Comparison of ENCODE assay signal across 8 mouse cellular contexts in genomic region chr14:31934321-31934720, GRCm38 (mm10).
DNase-seq lines count a peak whose midpoint lies in the region; ATAC-seq lines count a peak whose summit lies in the region.

No protein-coding gene starts in this region.

- peak; percentile 39 for ATAC-seq in intestine, embryonic 15.5 days
- peak; percentile 79 for ATAC-seq in midbrain, embryonic 16.5 days

- DNase-seq in heart, adult 11 months, result peak; percentile 91
- DNase-seq in heart, postnatal 36 days, result no peak
- DNase-seq in ES-CJ7 (ENCODE audit: low read depth, low spot score), result peak; percentile 59
- no peak for DNase-seq in forebrain, embryonic 10.5 days (ENCODE audit: extremely low spot score, low spot score)
- no peak for DNase-seq in urinary bladder, postnatal 25 days (ENCODE audit: low spot score)
- no peak for DNase-seq in gastrocnemius, postnatal 10 days

- peaks cover 7% of the 10 kb centered on the region; the same call in 1 of the 2 replicates for H3K9me3 ChIP-seq in forebrain, embryonic 10.5 days
- H3K9me3 ChIP-seq in intestine, embryonic 15.5 days, result no peaks in the 10 kb centered on the region
- peaks cover 4% of the 10 kb centered on the region; the same call in 1 of the 2 replicates for H3K9me3 ChIP-seq in midbrain, embryonic 16.5 days (replicated peaks; ENCODE audit: control insufficient read depth, low read length, poor library complexity, severe bottlenecking)

- H3K4me2 ChIP-seq in intestine, embryonic 15.5 days (replicated peaks), result peak overlapping the region; percentile 67
- peak overlapping the region; percentile 66 for H3K4me2 ChIP-seq in midbrain, embryonic 16.5 days (ENCODE audit: low read length)

- H3K36me3 ChIP-seq in forebrain, embryonic 10.5 days (replicated peaks), result no peaks in the 10 kb centered on the region
- no peaks in the 10 kb centered on the region for H3K36me3 ChIP-seq in intestine, embryonic 15.5 days
- no peaks in the 10 kb centered on the region for H3K36me3 ChIP-seq in midbrain, embryonic 16.5 days (ENCODE audit: control insufficient read depth, insufficient read depth, low read length)

- H3K4me1 ChIP-seq in forebrain, embryonic 10.5 days, result peaks cover 63% of the 10 kb centered on the region
- peaks cover 20% of the 10 kb centered on the region for H3K4me1 ChIP-seq in intestine, embryonic 15.5 days (replicated peaks)
- H3K4me1 ChIP-seq in midbrain, embryonic 16.5 days (ENCODE audit: control insufficient read depth, insufficient read depth, low read length), result peaks cover 7% of the 10 kb centered on the region

- 0% methylated on average over 5 of the region's 6 CpGs for WGBS in forebrain, embryonic 10.5 days
- WGBS in intestine, embryonic 15.5 days, result 3% methylated on average over 5 of the region's 6 CpGs
- WGBS in midbrain, embryonic 16.5 days, result 0% methylated on average over 6 of the region's 6 CpGs

- no peaks in the 10 kb centered on the region for H3K27me3 ChIP-seq in forebrain, embryonic 10.5 days (ENCODE audit: poor library complexity, severe bottlenecking)
- no peaks in the 10 kb centered on the region for H3K27me3 ChIP-seq in intestine, embryonic 15.5 days (replicated peaks)
- H3K27me3 ChIP-seq in midbrain, embryonic 16.5 days (ENCODE audit: control insufficient read depth, insufficient read depth, low read depth, low read length), result no peaks in the 10 kb centered on the region

- H3K27ac ChIP-seq in forebrain, embryonic 10.5 days, result peak overlapping the region; percentile 90
- 0 out of 2 replicates have a peak overlapping the region, but pooled peaks have one; percentile 36 for H3K27ac ChIP-seq in intestine, embryonic 15.5 days
- peak overlapping the region; percentile 93 for H3K27ac ChIP-seq in midbrain, embryonic 16.5 days (ENCODE audit: low read length)

- intact Hi-C loops in heart, postnatal 36 days (cut with DNase I), result no loop called here

- H3K9ac ChIP-seq in intestine, embryonic 15.5 days, result peak overlapping the region; percentile 32; the same call in 1 of the 2 replicates
- peak overlapping the region; percentile 66 for H3K9ac ChIP-seq in midbrain, embryonic 16.5 days (ENCODE audit: low read depth, low read length)

- peak overlapping the region; percentile 47 for H3K4me3 ChIP-seq in forebrain, embryonic 10.5 days
- peak overlapping the region; percentile 33 for H3K4me3 ChIP-seq in intestine, embryonic 15.5 days (replicated peaks)
- H3K4me3 ChIP-seq in midbrain, embryonic 16.5 days (ENCODE audit: low read depth, low read length), result peak overlapping the region; percentile 42

Comparison
In these comparisons a context has a peak if more than half of its experiments do, and no peak if none do; other contexts are left out.
1. DNase-seq: peak in heart, adult 11 months (single experiment) and ES-CJ7 (single experiment); none in heart, postnatal 36 days (0 of 2), forebrain, embryonic 10.5 days (single experiment), urinary bladder, postnatal 25 days (single experiment) and gastrocnemius, postnatal 10 days (single experiment).
2. H3K27ac ChIP-seq: peak in every context shown above with its lines; median percentile 93 in midbrain, embryonic 16.5 days; 90 in forebrain, embryonic 10.5 days; 36 in intestine, embryonic 15.5 days.
3. Peak in every context shown above with its lines, with median percentiles within 50 percentile points of each other: H3K4me3 ChIP-seq.